Mouse (Mus musculus) forebrain, embryonic 16.5 days (tissue): ENCODE results near the gene Tom1l2. TPM values are rescaled to one million over a fixed set of nuclear protein-coding genes. Genes with fewer than 3 reads are reported as not detected.
A peak's percentile ranks its signal among the peaks of the same experiment; 100 is the strongest.

Source experiments
- ATAC-seq: fragments of 200-750 bp; cut with Nextera tagmentation; 2 replicates; pipeline ENCODE4 v1.8.0; 2017; ENCODE audit warnings: mild to moderate bottlenecking, moderate library complexity
- H3K27ac ChIP-seq: fragments of 300-500 bp; sonication (generic); 2 replicates; pipeline ENCODE4 v1.5.1; 2014; ENCODE audit warnings: low read length, control low read depth
- H3K27me3 ChIP-seq: fragments of 300-500 bp; sonication (generic); replicated peaks from 2 replicates; pipeline ENCODE4 v1.6.1; 2014; ENCODE audit warnings: low read length; ENCODE audit not compliant: control insufficient read depth, insufficient read depth
- H3K36me3 ChIP-seq: fragments of 300-500 bp; sonication (generic); 2 replicates; pipeline ENCODE4 v1.6.1; 2014; ENCODE audit not compliant: control insufficient read depth, insufficient read depth
- H3K4me1 ChIP-seq: fragments of 300-500 bp; sonication (generic); replicated peaks from 2 replicates; pipeline ENCODE4 v1.6.1; 2014; ENCODE audit warnings: low read length; ENCODE audit not compliant: control insufficient read depth, insufficient read depth
- H3K4me2 ChIP-seq: fragments of 300-500 bp; sonication (generic); 2 replicates; pipeline ENCODE4 v1.6.1; 2014; ENCODE audit warnings: mild to moderate bottlenecking, low read length, control low read depth
- H3K4me3 ChIP-seq: fragments of 300-500 bp; sonication (generic); replicated peaks from 2 replicates; pipeline ENCODE4 v1.5.1; 2014; ENCODE audit warnings: mild to moderate bottlenecking, low read length, control low read depth
- H3K9ac ChIP-seq: fragments of 300-500 bp; sonication (generic); replicated peaks from 2 replicates; pipeline ENCODE4 v1.6.1; 2014; ENCODE audit warnings: low read depth, low read length, control low read depth
- H3K9me3 ChIP-seq: fragments of 300-500 bp; sonication (generic); 2 replicates; pipeline ENCODE4 v1.6.1; 2016; ENCODE audit warnings: low read length; ENCODE audit not compliant: control insufficient read depth
- WGBS: fragments of 180-500 bp; shearing (Covaris S2); extraction: QIAGEN DNeasy Blood & Tissue Kit; methylation state at CpG from one replicate; pipeline ENCODE4 v1.1.7; 2014; 5-methylcytosine and 5-hydroxymethylcytosine counted together
- polyA plus RNA-seq: library from polyadenylated mRNA; unstranded; fragments of >200 nt; fragmentation: Nextera tagmentation; extraction: Ambion mirVana; gene quantifications from 2 replicates; pipeline ENCODE4 v1.2.1, GENCODE M21; 2015

The Tom1l2 gene
- polyA plus RNA-seq, 1 experiment from 2014 or later, result 62.0 TPM

DNA sequence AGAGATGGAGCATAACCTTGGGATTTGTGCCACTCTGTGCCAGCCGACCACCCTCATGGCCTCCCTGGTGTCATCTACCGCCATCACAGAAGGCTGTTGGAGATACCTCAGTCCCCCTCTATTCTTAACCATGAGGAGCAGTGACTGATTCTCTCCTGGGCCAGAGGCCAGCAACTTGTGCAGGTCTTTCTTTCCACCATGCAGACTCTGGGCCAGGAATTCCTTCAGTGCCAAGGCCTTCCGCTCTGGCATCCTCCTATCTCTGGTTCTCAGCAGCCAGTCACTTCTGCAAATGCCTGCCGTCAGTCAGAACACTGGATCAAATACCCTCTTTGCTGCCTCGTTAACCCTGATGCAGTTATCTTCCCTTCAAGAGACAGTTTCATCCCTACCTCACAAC lies 98.4 kb downstream of the Tom1l2 start:
- H3K4me1 ChIP-seq, result peaks cover 33% of the 10 kb centered on the region
- no peak overlapping the region for H3K4me3 ChIP-seq
- no peak overlapping the region for H3K4me2 ChIP-seq
- whole genome bisulfite sequencing, result 49% methylated on average over 5 of the region's 5 CpGs
- H3K9ac ChIP-seq, result no peak overlapping the region
- 0 out of 2 replicates have a peak, but pooled peaks cover 2% of the 10 kb centered on the region for H3K36me3 ChIP-seq
- H3K27me3 ChIP-seq, result no peaks in the 10 kb centered on the region
- H3K9me3 ChIP-seq, result no peaks in the 10 kb centered on the region
- peak overlapping the region; percentile 21; the same call in 1 of the 2 replicates for H3K27ac ChIP-seq
- ATAC-seq, result no peak

DNA sequence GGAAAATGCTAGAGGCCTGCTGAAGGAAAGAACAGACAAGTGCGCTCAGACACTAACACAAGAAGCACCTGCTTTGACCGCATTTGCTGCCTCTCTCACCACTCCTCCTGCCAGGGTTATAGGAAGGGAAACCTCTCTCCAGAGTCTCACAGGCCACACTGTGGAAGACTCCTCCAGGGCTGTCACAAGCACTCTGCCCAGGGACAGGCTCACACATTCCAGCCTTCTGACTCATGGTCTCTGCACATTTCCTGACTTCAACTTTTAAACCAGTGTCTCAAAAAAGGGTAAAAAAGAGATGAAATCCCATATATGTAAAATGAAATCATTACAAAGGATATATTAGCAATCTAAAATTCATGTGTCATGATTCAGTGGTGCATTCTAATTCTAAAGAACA lies 99.2 kb downstream of the Tom1l2 start:
- 91% methylated on average over 2 of the region's 2 CpGs for WGBS
- H3K36me3 ChIP-seq, result no peaks in the 10 kb centered on the region

DNA sequence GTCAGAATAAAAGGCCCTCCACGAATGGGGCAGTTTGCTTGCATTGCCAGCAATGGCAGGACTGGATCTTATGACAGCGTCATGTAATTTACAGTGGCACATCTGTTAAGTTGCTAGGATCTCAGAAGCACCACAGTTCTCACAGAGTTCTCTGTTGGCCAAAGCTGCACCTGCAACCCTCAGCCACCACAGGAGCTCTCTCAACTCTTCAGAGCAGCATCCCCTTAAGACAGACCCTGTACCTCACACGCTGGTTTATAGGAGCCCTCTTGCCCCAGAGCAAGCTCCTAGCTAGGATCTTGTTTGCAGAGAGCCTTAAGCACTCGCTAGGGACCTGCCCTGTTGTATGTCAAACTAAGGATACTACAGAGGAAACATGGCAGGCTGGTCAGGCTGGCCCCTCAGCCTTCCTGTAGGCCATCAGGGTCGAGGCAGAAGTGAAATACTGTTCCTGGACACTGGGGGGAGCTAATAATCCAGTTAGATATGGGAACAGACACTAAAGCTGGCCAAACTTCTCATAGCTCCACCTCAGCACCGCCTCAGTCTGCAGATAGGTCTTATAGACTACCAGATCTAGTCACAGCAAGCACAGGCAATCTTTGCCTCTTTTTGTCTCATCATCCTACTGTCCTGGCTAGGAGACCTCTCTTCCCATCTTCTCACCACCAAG lies 101.6 kb downstream of the Tom1l2 start:
- no peak overlapping the region for H3K4me3 ChIP-seq
- H3K27me3 ChIP-seq, result no peaks in the 10 kb centered on the region
- H3K4me1 ChIP-seq, result peaks cover 27% of the 10 kb centered on the region
- WGBS, result 56% methylated on average over 6 of the region's 6 CpGs
- no peak for ATAC-seq
- H3K4me2 ChIP-seq, result no peak overlapping the region
- no peak overlapping the region for H3K9ac ChIP-seq
- no peak overlapping the region for H3K27ac ChIP-seq
- H3K9me3 ChIP-seq, result no peaks in the 10 kb centered on the region
- no peaks in the 10 kb centered on the region for H3K36me3 ChIP-seq

More for the DNA sequence above, 99.2 kb downstream of the Tom1l2 start:
- no peaks in the 10 kb centered on the region for H3K27me3 ChIP-seq
- peaks cover 37% of the 10 kb centered on the region for H3K4me1 ChIP-seq
- H3K4me2 ChIP-seq, result no peak overlapping the region
- no peak for ATAC-seq
- no peaks in the 10 kb centered on the region for H3K9me3 ChIP-seq
- no peak overlapping the region for H3K4me3 ChIP-seq
- no peak overlapping the region for H3K27ac ChIP-seq
- no peak overlapping the region for H3K9ac ChIP-seq

DNA sequence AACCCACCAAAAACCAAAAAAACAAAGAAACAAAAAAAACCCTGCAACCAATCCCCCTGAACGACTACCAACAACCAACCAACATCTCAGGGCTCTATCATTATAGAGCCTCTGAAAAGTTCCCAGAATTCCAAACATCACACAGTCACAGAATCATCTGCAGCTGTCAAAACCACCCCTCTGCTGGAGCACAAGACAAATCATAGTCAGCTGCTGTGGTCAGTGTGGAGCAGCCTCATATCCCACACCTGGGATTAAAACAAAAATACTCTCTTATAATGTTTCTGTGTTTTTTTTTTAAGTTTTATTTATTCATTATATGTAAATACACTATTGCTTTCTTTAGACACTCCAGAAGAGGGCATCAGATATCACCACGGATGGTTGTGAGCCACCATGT lies 102.8 kb downstream of the Tom1l2 start:
- WGBS, result 86% methylated on average over 2 of the region's 2 CpGs
- Histone ChIP-seq H3K36me3 (no peaks in the 10 kb centered on the region), H3K4me2 (no peak overlapping the region), H3K4me1 (peaks cover 14% of the 10 kb centered on the region), H3K27ac (no peak overlapping the region), H3K27me3 (no peaks in the 10 kb centered on the region), H3K9me3 (no peaks in the 10 kb centered on the region), H3K9ac (no peak overlapping the region), H3K4me3 (no peak overlapping the region)
- ATAC-seq, result no peak

DNA sequence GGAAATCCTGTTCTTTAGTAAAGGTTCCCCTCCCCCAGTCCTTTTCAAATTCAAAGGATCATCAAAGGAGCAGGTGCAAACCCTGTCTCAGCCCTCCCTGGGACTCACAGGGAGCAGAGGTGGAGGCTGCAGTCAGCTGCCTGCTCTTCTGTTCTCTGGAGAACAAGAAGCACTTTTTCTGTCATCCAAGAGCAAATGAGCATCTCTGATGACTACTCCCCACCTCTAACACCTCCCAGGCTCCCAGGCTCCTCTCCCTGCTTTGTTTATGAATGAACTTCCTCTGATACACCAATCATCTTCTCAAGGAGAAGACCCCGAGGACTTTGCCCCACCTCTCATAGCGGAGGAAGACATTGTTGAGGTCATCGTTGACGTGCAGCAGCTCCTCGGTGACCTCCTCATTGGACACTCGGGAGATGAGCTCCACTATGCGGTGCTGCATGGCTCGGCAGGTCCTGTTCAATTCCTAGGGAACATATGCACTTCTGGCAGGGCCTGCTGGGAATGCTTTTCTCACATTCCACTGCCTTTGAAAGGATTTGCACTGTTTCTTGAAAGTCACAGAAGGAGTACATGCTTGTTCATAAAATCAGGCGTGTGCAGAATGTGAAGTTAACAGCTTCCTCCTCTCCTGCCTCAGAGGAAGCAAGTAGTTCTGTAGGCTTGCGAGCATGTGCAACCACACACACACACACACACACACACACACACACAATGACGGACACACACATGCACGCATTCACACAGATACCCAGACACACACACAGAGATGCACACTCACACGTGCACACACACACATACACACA lies 103.9 kb downstream of the Tom1l2 start:
- WGBS, result 38% methylated on average over 13 of the region's 13 CpGs
- peak overlapping the region; percentile 77 for H3K27ac ChIP-seq
- H3K36me3 ChIP-seq, result no peaks in the 10 kb centered on the region
- H3K27me3 ChIP-seq, result no peaks in the 10 kb centered on the region
- no peak overlapping the region for H3K4me3 ChIP-seq
- no peak overlapping the region for H3K9ac ChIP-seq
- ATAC-seq, result peak; percentile 66; the same call in 1 of the 2 replicates
- no peaks in the 10 kb centered on the region for H3K9me3 ChIP-seq
- peaks cover 8% of the 10 kb centered on the region for H3K4me1 ChIP-seq
- no peak overlapping the region for H3K4me2 ChIP-seq

DNA sequence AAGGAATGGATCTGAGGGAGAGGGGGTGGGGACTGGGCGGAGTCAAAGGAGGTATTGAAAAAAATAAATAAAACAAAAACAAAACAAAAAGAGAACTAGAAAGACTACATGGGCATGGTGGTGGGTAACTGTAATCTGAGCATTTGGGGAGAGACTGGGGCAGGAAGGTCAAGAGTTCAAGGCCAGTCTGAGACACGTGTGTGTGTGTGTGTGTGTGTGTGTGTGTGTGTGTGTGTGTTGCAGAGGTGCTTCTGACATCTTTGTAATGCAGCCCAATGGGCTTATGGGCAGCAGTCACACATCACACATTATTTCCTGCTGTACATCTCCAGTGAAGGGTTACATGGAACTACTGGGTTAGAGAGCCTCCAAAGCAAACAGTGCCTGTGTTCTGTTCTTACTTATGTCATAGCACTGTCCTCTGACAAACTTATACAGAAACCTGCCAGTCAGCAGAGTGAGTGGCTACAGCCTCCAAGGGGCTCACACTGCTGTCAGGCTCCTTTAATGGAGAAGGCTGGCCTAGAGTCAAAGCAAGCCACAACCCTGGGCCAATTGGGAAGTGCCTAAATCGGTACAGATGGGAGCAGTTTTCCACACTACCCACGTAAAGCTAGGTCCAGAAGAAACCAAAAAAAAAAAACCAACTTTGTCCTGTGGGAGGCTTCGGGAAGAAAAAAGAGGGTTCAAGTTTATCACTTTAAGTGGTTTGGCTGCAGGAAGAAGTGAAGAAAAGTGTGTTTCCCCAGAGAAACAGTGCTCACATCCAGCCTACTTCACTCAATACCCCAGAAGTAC lies 104.8 kb downstream of the Tom1l2 start:
- 51% methylated on average over 5 of the region's 5 CpGs for WGBS
- H3K4me1 ChIP-seq, result peaks cover 7% of the 10 kb centered on the region
- H3K4me2 ChIP-seq, result no peak overlapping the region
- no peak; the same call in 1 of the 2 replicates for ATAC-seq
- no peaks in the 10 kb centered on the region for H3K36me3 ChIP-seq
- no peaks in the 10 kb centered on the region for H3K27me3 ChIP-seq
- peak overlapping the region; percentile 77 for H3K27ac ChIP-seq
- no peaks in the 10 kb centered on the region for H3K9me3 ChIP-seq
- H3K4me3 ChIP-seq, result no peak overlapping the region
- no peak overlapping the region for H3K9ac ChIP-seq

DNA sequence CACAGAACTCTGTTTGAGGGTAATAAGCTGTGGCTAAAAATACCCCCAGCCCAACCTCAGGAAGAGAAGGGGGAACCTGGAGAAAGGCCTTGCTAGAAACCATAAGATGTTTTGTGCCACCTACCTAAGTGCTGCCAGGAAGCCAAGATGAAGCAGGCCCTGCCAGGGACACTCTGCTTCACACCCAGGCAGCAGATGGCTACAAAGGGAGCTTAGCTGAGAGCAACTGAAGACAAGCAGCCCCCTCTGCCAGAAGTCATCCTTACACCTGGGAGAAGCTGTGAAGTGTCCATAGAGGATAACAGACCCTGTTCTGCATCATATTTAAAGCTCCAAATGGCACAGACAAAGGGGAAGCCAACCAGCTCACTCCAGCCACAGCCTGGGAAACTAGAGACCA lies 106.6 kb downstream of the Tom1l2 start:
- H3K4me2 ChIP-seq, result no peak overlapping the region
- H3K36me3 ChIP-seq, result no peaks in the 10 kb centered on the region
- peaks cover 5% of the 10 kb centered on the region for H3K4me1 ChIP-seq
- no peak overlapping the region for H3K9ac ChIP-seq
- no peaks in the 10 kb centered on the region for H3K9me3 ChIP-seq
- H3K27ac ChIP-seq, result no peak overlapping the region
- ATAC-seq, result no peak
- H3K4me3 ChIP-seq, result no peak overlapping the region
- no peaks in the 10 kb centered on the region for H3K27me3 ChIP-seq

DNA sequence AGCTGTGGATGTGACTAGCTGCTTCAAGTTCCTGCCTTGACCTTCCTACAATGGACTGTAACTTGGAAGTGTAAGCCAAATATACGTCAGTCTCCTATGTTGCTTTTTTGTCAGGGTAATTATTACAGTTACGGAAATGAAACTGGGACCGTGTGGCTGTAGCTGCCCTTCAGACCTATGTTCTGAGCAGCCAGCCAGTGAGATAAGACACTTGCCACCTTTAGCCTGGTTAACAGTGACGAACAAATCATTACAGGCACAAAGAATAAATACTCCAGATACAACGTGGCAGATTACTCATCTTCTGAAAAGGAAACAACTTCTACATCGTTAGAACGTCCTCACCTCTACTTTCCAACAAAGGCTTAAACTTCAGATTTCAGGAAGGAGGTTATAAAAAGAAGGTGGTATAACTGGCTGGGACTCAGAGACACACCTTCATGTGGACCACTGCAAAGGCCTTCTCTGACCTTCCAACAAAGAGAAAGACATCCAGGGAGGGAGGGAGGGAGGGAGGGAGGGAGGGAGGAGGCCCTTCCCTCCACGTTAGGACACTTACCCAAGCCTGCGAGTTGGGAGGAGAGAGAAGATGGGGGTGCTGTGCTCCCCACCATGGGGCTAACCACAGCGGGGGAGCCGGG lies 108.1 kb downstream of the Tom1l2 start:
- Histone ChIP-seq H3K4me3 (no peak overlapping the region), H3K27ac (no peak overlapping the region), H3K9me3 (no peaks in the 10 kb centered on the region), H3K9ac (no peak overlapping the region), H3K4me2 (no peak overlapping the region), H3K4me1 (peaks cover 5% of the 10 kb centered on the region), H3K36me3 (peaks cover 7% of the 10 kb centered on the region; the same call in 1 of the 2 replicates), H3K27me3 (no peaks in the 10 kb centered on the region)
- 68% methylated on average over 11 of the region's 11 CpGs for WGBS
- no peak for ATAC-seq

DNA sequence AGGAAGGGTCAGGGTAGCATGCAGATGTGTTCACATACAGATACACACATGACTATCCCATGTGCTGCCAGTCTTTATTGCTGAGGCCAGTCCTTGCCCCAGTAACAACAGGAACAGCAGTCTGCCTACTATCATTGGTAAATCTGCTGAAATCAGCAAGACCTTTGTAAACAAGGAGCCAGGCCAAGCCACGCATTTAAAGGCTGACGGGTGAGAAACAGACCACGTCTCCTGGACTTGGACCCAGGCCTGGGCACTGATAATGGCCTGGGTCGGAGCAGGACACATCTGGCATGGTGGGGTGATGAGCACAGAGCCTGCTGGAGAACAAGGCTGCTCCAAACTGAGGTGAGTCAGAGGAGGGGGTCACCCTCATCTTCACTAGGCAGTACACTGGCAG lies 112.2 kb downstream of the Tom1l2 start:
- Histone ChIP-seq H3K36me3 (peaks cover 10% of the 10 kb centered on the region), H3K4me3 (no peak overlapping the region), H3K4me2 (no peak overlapping the region), H3K9me3 (no peaks in the 10 kb centered on the region), H3K27me3 (no peaks in the 10 kb centered on the region), H3K4me1 (no peaks in the 10 kb centered on the region), H3K27ac (no peak overlapping the region), H3K9ac (no peak overlapping the region)
- WGBS, result 85% methylated on average over 4 of the region's 4 CpGs
- no peak for ATAC-seq
